Mouse (Mus musculus) heart, adult 18-20 months (tissue): Measurements from ENCODE around the gene Gpr132. TPM values are rescaled to one million over a fixed set of nuclear protein-coding genes. Genes with fewer than 3 reads are reported as not detected.

Source experiments
- DNase-seq, 2 experiments: peaks; one replicate each; pipeline ENCODE4 v3.0.0; 2021 to 2022; ENCODE audit warnings: mixed read lengths in 1 of 2
- total RNA-seq, 2 experiments: library from RNA; stranded (reverse); gene quantifications; 2 replicates each; pipeline ENCODE4 v1.2.3; 2021

Gpr132 gene
- total RNA-seq, 2 experiments from 2014 or later: 0.37 to 1.3 TPM

GRCm38 (mm10) chr12:112877073-112877576 is 9.1 kb upstream of the Gpr132 start:
- no peak for DNase-seq

- peak; percentile 76 to 89 for DNase-seq
Measured at GRCm38 (mm10) chr12:112876332-112877072, 8.5 kb upstream of the Gpr132 start.

GRCm38 (mm10) chr12:112875225-112876013 is 7.4 kb upstream of the Gpr132 start:
- DNase-seq: peak; percentile 91 to 96

GRCm38 (mm10) chr12:112874199-112874598 is 6.2 kb upstream of the Gpr132 start:
- no peak for DNase-seq

- DNase-seq: peak in 1 of 2 experiments; percentile 77
Measured at GRCm38 (mm10) chr12:112873452-112874190, 5.6 kb upstream of the Gpr132 start.

GRCm38 (mm10) chr12:112872991-112873390 is 5.0 kb upstream of the Gpr132 start:
- no peak for DNase-seq

GRCm38 (mm10) chr12:112871272-112871671 is 3.2 kb upstream of the Gpr132 start:
- DNase-seq: no peak

GRCm38 (mm10) chr12:112870775-112871174 is 2.7 kb upstream of the Gpr132 start:
- DNase-seq: no peak

GRCm38 (mm10) chr12:112869783-112870204 is 1.8 kb upstream of the Gpr132 start:
- DNase-seq: no peak

- no peak for DNase-seq
Measured at GRCm38 (mm10) chr12:112867106-112867674, 838 bp downstream of the Gpr132 start.

GRCm38 (mm10) chr12:112866467-112867080 is 1.5 kb downstream of the Gpr132 start:
- DNase-seq: no peak

- DNase-seq: peak in 1 of 2 experiments; percentile 64
Measured at GRCm38 (mm10) chr12:112864804-112865203, 3.2 kb downstream of the Gpr132 start.

GRCm38 (mm10) chr12:112861911-112862321 is 6.1 kb downstream of the Gpr132 start:
- DNase-seq: no peak

GRCm38 (mm10) chr12:112860765-112861164 is 7.3 kb downstream of the Gpr132 start:
- DNase-seq: no peak

- DNase-seq: no peak
Measured at GRCm38 (mm10) chr12:112859930-112860329, 8.1 kb downstream of the Gpr132 start.

GRCm38 (mm10) chr12:112858581-112859336 is 9.3 kb downstream of the Gpr132 start:
- DNase-seq: no peak

GRCm38 (mm10) chr12:112857021-112857925 is 10.8 kb downstream of the Gpr132 start:
- no peak for DNase-seq

- DNase-seq: no peak
Measured at GRCm38 (mm10) chr12:112856338-112856737, 11.7 kb downstream of the Gpr132 start.

GRCm38 (mm10) chr12:112854610-112855333 is 13.3 kb downstream of the Gpr132 start:
- no peak for DNase-seq
